Mouse (Mus musculus): ENCODE results near the gene Troap.

- TF ChIP-seq CTCF (conservative IDR thresholded peaks at IDR 0.05; ENCODE audit: low read length) (no peak), POU5F1 (IDR thresholded peaks at IDR 0.05; ENCODE audit: borderline replicate concordance, low read length) (no peak)
These were observed 40.1 kb downstream of the Troap start for GRCm38 (mm10) chr15:99114312-99115064.

All from E14TG2a.4 (cell line).